Mouse (Mus musculus) liver, embryonic 14 days (tissue): ENCODE measurements around the gene Tomm7. TPM values are rescaled to one million over a fixed set of nuclear protein-coding genes. Genes with fewer than 3 reads are reported as not detected.

Source experiments
- polyA plus RNA-seq: library from polyadenylated mRNA; depleted of rRNA; stranded (reverse); fragments of >200 nt; gene quantifications from 2 replicates; pipeline ENCODE4 v1.2.3, GENCODE M21; 2012; rRNA removed

Tomm7 gene
- 64.5 and 67.8 TPM in 2 replicates for polyA plus RNA-seq

GRCm38 (mm10) chr5:23843674-23844530, at the start of gene Tomm7:
TSS of gene Tomm7 (minus strand) at chr5:23844161.

Other genes with a start within 250 kb of the Tomm7 start
- 3.4 and 3.9 TPM in 2 replicates for gene Srpk2, start 159.5 kb downstream of the Tomm7 start, polyA plus RNA-seq
- gene Pus7, start 60.5 kb downstream of the Tomm7 start, polyA plus RNA-seq: 10.5 and 12.8 TPM in 2 replicates
- 14.0 and 16.9 TPM in 2 replicates for gene Rint1, start 56.5 kb downstream of the Tomm7 start, polyA plus RNA-seq
- gene Fam126a, start 186.5 kb upstream of the Tomm7 start, polyA plus RNA-seq: 16.7 and 18.9 TPM in 2 replicates